Mouse (Mus musculus): ENCODE data around the gene Aldh1l1. TPM values are rescaled to one million over a fixed set of nuclear protein-coding genes. Genes with fewer than 3 reads are reported as not detected.

Gene Aldh1l1
- polyA plus RNA-seq, 2 experiments = 1.5 to 2.1 TPM

GRCm38 (mm10) chr6:90551251-90551650 lies 65.0 kb downstream of the Aldh1l1 start:
- no peak for DNase-seq (ENCODE audit: low spot score)
- Histone ChIP-seq H3K9me3 (ENCODE audit: control insufficient read depth, low read length) (no peaks in the 10 kb centered on the region), H3K4me1 (ENCODE audit: control insufficient read depth, insufficient read depth, low read length) (no peaks in the 10 kb centered on the region), H3K27me3 (ENCODE audit: control insufficient read depth, insufficient read depth, low read length) (no peaks in the 10 kb centered on the region), H3K27ac (replicated peaks; ENCODE audit: low read depth, low read length) (no peak overlapping the region), H3K4me3 (replicated peaks; ENCODE audit: low read length) (no peak overlapping the region), H3K4me2 (replicated peaks; ENCODE audit: low read depth, low read length, severe bottlenecking) (no peak overlapping the region), H3K9ac (ENCODE audit: low read depth, low read length, severe bottlenecking) (no peak overlapping the region), H3K36me3 (ENCODE audit: control insufficient read depth, insufficient read depth, low read length) (no peaks in the 10 kb centered on the region)
- no peak for TF ChIP-seq POLR2A (IDR thresholded peaks at IDR 0.05; ENCODE audit: borderline replicate concordance, extremely low read depth, insufficient read depth, insufficient read length)
- ATAC-seq (ENCODE audit: low FRiP score, low read depth) = no peak

GRCm38 (mm10) chr6:90553197-90553596 lies 67.0 kb downstream of the Aldh1l1 start:
- TF ChIP-seq POLR2A (IDR thresholded peaks at IDR 0.05; ENCODE audit: borderline replicate concordance, extremely low read depth, insufficient read depth, insufficient read length) = no peak
- ATAC-seq (ENCODE audit: low FRiP score, low read depth) (no peak), DNase-seq (ENCODE audit: low spot score) (no peak)
- H3K9ac ChIP-seq (ENCODE audit: low read depth, low read length, severe bottlenecking) = no peak overlapping the region
- H3K4me1 ChIP-seq (ENCODE audit: control insufficient read depth, insufficient read depth, low read length) = no peaks in the 10 kb centered on the region
- H3K4me2 ChIP-seq (replicated peaks; ENCODE audit: low read depth, low read length, severe bottlenecking) = no peak overlapping the region
- H3K27ac ChIP-seq (replicated peaks; ENCODE audit: low read depth, low read length) = no peak overlapping the region
- no peaks in the 10 kb centered on the region for H3K9me3 ChIP-seq (ENCODE audit: control insufficient read depth, low read length)
- no peaks in the 10 kb centered on the region for H3K27me3 ChIP-seq (ENCODE audit: control insufficient read depth, insufficient read depth, low read length)
- no peaks in the 10 kb centered on the region for H3K36me3 ChIP-seq (ENCODE audit: control insufficient read depth, insufficient read depth, low read length)
- no peak overlapping the region for H3K4me3 ChIP-seq (replicated peaks; ENCODE audit: low read length)

DNA sequence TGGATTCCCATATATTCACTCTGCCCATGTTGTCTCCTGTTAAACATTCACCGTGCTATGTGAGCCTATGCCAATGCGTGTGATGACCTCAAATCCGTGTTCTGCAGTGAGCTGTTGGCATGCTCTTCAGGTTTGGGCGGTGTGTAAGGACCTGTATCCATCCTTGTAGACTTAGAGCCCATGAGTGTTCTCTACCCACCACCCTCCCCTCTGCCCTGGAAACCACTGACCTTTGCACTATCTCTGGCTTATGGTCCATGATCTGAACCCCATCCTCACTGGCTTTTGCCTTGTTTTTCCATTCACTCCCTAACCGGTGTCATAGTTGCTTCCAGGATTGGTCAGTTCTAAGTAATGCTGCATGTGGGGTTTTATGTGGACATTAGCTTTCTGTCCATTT lies 67.5 kb downstream of the Aldh1l1 start:
- no peak overlapping the region for H3K4me2 ChIP-seq (replicated peaks; ENCODE audit: low read depth, low read length, severe bottlenecking)
- no peak overlapping the region for H3K9ac ChIP-seq (ENCODE audit: low read depth, low read length, severe bottlenecking)
- WGBS = 91% methylated on average over 5 of the region's 5 CpGs
- no peaks in the 10 kb centered on the region for H3K36me3 ChIP-seq (ENCODE audit: control insufficient read depth, insufficient read depth, low read length)
- DNase-seq (ENCODE audit: low spot score) = no peak
- H3K4me1 ChIP-seq (ENCODE audit: control insufficient read depth, insufficient read depth, low read length) = no peaks in the 10 kb centered on the region
- H3K27me3 ChIP-seq (ENCODE audit: control insufficient read depth, insufficient read depth, low read length) = no peaks in the 10 kb centered on the region
- no peak overlapping the region for H3K27ac ChIP-seq (replicated peaks; ENCODE audit: low read depth, low read length)
- ATAC-seq (ENCODE audit: low FRiP score, low read depth) = no peak
- H3K9me3 ChIP-seq (ENCODE audit: control insufficient read depth, low read length) = no peaks in the 10 kb centered on the region
- H3K4me3 ChIP-seq (replicated peaks; ENCODE audit: low read length) = no peak overlapping the region
- no peak for TF ChIP-seq POLR2A (IDR thresholded peaks at IDR 0.05; ENCODE audit: borderline replicate concordance, extremely low read depth, insufficient read depth, insufficient read length)

GRCm38 (mm10) chr6:90556534-90557058 lies 70.4 kb downstream of the Aldh1l1 start:
- H3K9me3 ChIP-seq (ENCODE audit: control insufficient read depth, low read length) = no peaks in the 10 kb centered on the region
- DNase-seq (ENCODE audit: low spot score) = no peak
- no peaks in the 10 kb centered on the region for H3K27me3 ChIP-seq (ENCODE audit: control insufficient read depth, insufficient read depth, low read length)
- no peak overlapping the region for H3K4me2 ChIP-seq (replicated peaks; ENCODE audit: low read depth, low read length, severe bottlenecking)
- no peaks in the 10 kb centered on the region for H3K4me1 ChIP-seq (ENCODE audit: control insufficient read depth, insufficient read depth, low read length)
- no peak for TF ChIP-seq POLR2A (IDR thresholded peaks at IDR 0.05; ENCODE audit: borderline replicate concordance, extremely low read depth, insufficient read depth, insufficient read length)
- 58% methylated on average over 2 of the region's 2 CpGs for WGBS
- H3K36me3 ChIP-seq (ENCODE audit: control insufficient read depth, insufficient read depth, low read length) = no peaks in the 10 kb centered on the region
- H3K27ac ChIP-seq (replicated peaks; ENCODE audit: low read depth, low read length) = no peak overlapping the region
- H3K9ac ChIP-seq (ENCODE audit: low read depth, low read length, severe bottlenecking) = no peak overlapping the region
- H3K4me3 ChIP-seq (replicated peaks; ENCODE audit: low read length) = no peak overlapping the region
- no peak for ATAC-seq (ENCODE audit: low FRiP score, low read depth)

GRCm38 (mm10) chr6:90557077-90557476 lies 70.8 kb downstream of the Aldh1l1 start:
- WGBS = 84% methylated on average over 7 of the region's 7 CpGs
- Histone ChIP-seq H3K4me2 (replicated peaks; ENCODE audit: low read depth, low read length, severe bottlenecking) (no peak overlapping the region), H3K27ac (replicated peaks; ENCODE audit: low read depth, low read length) (no peak overlapping the region), H3K9me3 (ENCODE audit: control insufficient read depth, low read length) (no peaks in the 10 kb centered on the region), H3K4me3 (replicated peaks; ENCODE audit: low read length) (no peak overlapping the region), H3K36me3 (ENCODE audit: control insufficient read depth, insufficient read depth, low read length) (no peaks in the 10 kb centered on the region), H3K9ac (ENCODE audit: low read depth, low read length, severe bottlenecking) (no peak overlapping the region), H3K27me3 (ENCODE audit: control insufficient read depth, insufficient read depth, low read length) (no peaks in the 10 kb centered on the region), H3K4me1 (ENCODE audit: control insufficient read depth, insufficient read depth, low read length) (no peaks in the 10 kb centered on the region)
- no peak for TF ChIP-seq POLR2A (IDR thresholded peaks at IDR 0.05; ENCODE audit: borderline replicate concordance, extremely low read depth, insufficient read depth, insufficient read length)
- ATAC-seq (ENCODE audit: low FRiP score, low read depth) (no peak), DNase-seq (ENCODE audit: low spot score) (no peak)
